Mouse (Mus musculus) neural tube, embryonic 13.5 days (tissue): ENCODE measurements around the gene Gm49355. TPM values are rescaled to one million over a fixed set of nuclear protein-coding genes. Genes with fewer than 3 reads are reported as not detected.

Experiments
- ATAC-seq: fragments of 200-750 bp; cut with Nextera tagmentation; 2 replicates; pipeline ENCODE4 v1.8.0; 2017; ENCODE audit warnings: low read depth, mild to moderate bottlenecking, moderate TSS enrichment, moderate library complexity
- H3K27ac ChIP-seq: fragments of 300-500 bp; sonication (generic); replicated peaks from 2 replicates; pipeline ENCODE4 v1.5.1; 2015; ENCODE audit warnings: moderate library complexity, mild to moderate bottlenecking, inconsistent platforms
- H3K27me3 ChIP-seq: fragments of 300-500 bp; sonication (generic); 2 replicates; pipeline ENCODE4 v1.6.1; 2015; ENCODE audit warnings: mild to moderate bottlenecking, inconsistent platforms
- H3K36me3 ChIP-seq: fragments of 300-500 bp; sonication (generic); 2 replicates; pipeline ENCODE4 v1.6.1; 2015; ENCODE audit warnings: mild to moderate bottlenecking, inconsistent platforms
- H3K4me1 ChIP-seq: fragments of 300-500 bp; sonication (generic); replicated peaks from 2 replicates; pipeline ENCODE4 v1.6.1; 2015; ENCODE audit warnings: inconsistent platforms
- H3K4me2 ChIP-seq: fragments of 300-500 bp; sonication (generic); 2 replicates; pipeline ENCODE4 v1.6.1; 2015; ENCODE audit warnings: inconsistent platforms, mild to moderate bottlenecking, moderate library complexity
- H3K4me3 ChIP-seq: fragments of 300-500 bp; sonication (generic); 2 replicates; pipeline ENCODE4 v1.5.1; 2015; ENCODE audit warnings: mild to moderate bottlenecking, inconsistent platforms
- H3K9ac ChIP-seq: fragments of 300-500 bp; sonication (generic); 2 replicates; pipeline ENCODE4 v1.6.1; 2015; ENCODE audit warnings: moderate library complexity, mild to moderate bottlenecking, inconsistent platforms
- H3K9me3 ChIP-seq: fragments of 300-500 bp; sonication (generic); 2 replicates; pipeline ENCODE4 v1.6.1; 2016; ENCODE audit warnings: inconsistent platforms
- WGBS: fragments of 180-500 bp; shearing (Covaris S2); methylation state at CpG from one replicate; pipeline ENCODE4 v1.1.7; 2015; 5-methylcytosine and 5-hydroxymethylcytosine counted together
- polyA plus RNA-seq: library from polyadenylated mRNA; unstranded; fragments of >200 nt; fragmentation: Nextera tagmentation; extraction: Ambion mirVana; gene quantifications from 2 replicates; pipeline ENCODE4 v1.2.1, GENCODE M21; 2015

Gene Gm49355
- polyA plus RNA-seq, 1 experiment from 2014 or later: not detected

DNA sequence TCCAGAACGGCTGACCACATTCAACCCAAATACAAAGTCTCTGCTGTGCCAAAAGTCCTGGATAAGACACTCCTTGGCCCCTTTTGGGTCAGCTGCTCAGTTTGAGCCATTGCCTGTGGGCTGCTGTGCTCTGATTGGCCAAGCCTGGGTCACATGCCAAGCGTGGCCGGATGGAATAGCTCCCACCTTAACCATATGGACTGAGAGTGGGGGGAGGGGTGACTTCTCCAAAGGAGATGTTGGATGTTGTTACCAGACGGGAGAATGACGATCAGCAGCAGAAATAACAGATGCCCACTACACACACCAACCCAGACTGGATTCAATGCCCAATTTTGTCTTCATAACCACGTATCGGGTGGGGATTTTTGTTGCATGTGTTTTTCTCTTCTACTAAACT is 51.1 kb downstream of the Gm49355 start:
- WGBS: 43% methylated on average over 7 of the region's 7 CpGs
- no peak for ATAC-seq
- Histone ChIP-seq H3K4me3 (no peak overlapping the region), H3K36me3 (no peaks in the 10 kb centered on the region), H3K27ac (no peak overlapping the region), H3K4me1 (peaks cover 6% of the 10 kb centered on the region), H3K4me2 (no peak overlapping the region), H3K9me3 (no peaks in the 10 kb centered on the region), H3K9ac (no peak overlapping the region), H3K27me3 (peaks cover 99% of the 10 kb centered on the region)

DNA sequence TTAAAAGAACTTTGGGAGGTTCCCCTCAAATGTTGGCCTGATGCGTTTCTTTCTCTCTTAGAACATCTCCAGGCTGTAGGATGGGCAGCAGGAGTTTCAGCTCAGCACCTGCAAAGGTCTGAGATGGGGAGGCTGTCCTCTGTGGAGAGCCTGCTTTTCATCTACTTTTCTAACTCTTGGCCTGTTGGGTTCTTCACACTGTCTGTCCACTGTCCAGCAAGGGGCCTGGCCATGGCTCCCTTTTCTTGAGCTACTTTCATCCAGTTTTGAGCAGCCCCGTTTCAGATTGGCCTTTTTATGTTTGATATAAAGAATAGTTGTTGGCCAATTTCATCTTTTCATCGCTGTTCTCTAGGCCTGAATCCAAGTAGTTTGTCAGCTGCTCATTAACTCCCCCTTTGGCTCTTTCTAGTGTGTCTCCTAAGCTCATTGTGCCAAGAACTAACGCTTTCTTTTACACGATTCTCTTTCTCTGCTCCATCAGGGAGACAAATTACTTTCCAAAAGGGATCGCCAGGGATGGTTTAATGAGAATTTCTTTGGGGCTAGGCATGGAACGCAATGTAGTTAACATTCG is 53.7 kb downstream of the Gm49355 start:
- WGBS: 3% methylated on average over 8 of the region's 8 CpGs
- Histone ChIP-seq H3K27ac (no peak overlapping the region), H3K9ac (no peak overlapping the region), H3K4me2 (no peak overlapping the region), H3K4me3 (no peak overlapping the region), H3K27me3 (peaks cover 99% of the 10 kb centered on the region), H3K9me3 (no peaks in the 10 kb centered on the region), H3K4me1 (peaks cover 17% of the 10 kb centered on the region), H3K36me3 (no peaks in the 10 kb centered on the region)
- no peak for ATAC-seq

DNA sequence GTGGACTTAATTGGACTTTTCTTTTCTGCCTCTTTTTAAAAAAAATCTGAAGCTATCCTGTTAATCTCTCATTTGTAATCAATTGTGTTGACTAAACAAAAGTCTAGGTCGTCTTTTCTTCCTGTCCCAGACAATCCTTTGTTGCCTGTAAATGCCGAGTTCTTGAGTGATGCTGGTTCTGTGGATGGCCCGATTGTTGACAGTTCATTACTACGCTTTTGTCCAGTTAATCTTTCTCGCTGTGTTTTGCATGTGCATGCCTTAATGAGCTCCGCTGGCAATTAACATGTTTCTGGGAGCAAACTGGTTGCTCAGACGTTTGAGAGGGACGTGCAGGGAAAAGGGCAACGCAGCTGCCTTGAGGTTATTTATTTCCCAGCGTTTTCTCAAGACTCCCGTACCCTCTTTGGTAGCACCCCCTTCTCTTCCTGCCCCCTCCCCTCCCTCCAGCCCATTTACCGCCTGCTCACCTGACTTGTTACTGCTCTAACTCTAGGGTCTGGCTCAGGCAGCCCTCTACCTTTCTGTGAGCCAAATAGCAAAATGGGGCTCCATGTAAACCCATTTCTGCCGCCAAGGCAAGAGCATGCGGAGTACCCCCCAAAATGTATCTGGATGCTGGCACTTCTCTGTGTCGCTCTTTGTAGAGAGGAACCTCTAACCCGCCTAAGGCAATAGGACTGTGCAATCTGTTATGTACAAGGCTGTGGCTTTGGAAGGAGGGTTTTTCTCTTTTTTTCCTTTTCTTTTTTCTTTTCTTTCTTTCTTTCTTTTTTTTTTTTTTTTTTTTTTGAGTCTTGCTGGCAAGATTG is 54.4 kb downstream of the Gm49355 start:
- H3K27ac ChIP-seq: no peak overlapping the region
- no peaks in the 10 kb centered on the region for H3K9me3 ChIP-seq
- H3K9ac ChIP-seq: no peak overlapping the region
- under 1% methylated on average over 16 of the region's 16 CpGs for WGBS
- H3K4me1 ChIP-seq: peaks cover 17% of the 10 kb centered on the region
- peaks cover 99% of the 10 kb centered on the region for H3K27me3 ChIP-seq
- H3K36me3 ChIP-seq: no peaks in the 10 kb centered on the region
- no peak overlapping the region for H3K4me3 ChIP-seq
- no peak overlapping the region for H3K4me2 ChIP-seq
- ATAC-seq: peak; percentile 59; the same call in 1 of the 2 replicates

DNA sequence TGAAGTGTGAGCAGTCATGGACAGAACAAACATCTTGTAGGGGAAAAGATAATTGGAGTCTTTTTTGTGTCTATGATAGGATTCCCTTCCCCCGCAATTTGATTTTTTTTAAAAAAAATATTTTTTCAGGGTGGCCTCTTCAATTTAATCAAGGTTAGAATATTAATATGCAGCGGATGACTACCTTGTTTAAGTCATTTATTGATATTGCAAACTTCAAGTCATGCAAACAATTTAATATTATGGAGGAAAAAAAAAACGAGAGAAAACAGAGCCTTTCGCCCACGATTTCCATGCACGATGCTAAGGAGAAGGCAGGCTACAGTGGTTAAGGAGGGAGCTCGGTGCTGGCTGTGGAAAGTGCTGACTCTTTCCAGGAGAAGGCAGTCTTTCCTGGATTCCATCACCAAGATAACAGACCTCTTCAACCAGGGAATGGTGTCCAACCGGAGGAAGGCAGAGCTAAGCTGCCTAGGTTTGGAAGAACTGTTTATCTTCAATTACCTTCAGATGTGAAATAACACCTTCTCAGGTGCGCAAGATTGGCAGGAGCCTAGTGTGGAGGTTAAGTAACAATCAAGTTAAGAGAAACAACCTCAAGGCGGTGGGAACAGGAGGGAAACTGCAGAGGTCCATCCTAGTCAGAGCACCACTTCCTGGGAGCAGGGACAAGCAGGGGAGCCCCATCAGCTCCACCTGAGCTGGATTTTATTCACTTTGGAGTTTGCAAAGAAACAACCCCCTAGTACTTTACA is 55.2 kb downstream of the Gm49355 start:
- Histone ChIP-seq H3K4me2 (no peak overlapping the region), H3K4me1 (peaks cover 17% of the 10 kb centered on the region), H3K27me3 (peaks cover 99% of the 10 kb centered on the region), H3K36me3 (no peaks in the 10 kb centered on the region), H3K4me3 (no peak overlapping the region), H3K9me3 (no peaks in the 10 kb centered on the region), H3K9ac (no peak overlapping the region), H3K27ac (no peak overlapping the region)
- under 1% methylated on average over 10 of the region's 10 CpGs for WGBS
- ATAC-seq: no peak

DNA sequence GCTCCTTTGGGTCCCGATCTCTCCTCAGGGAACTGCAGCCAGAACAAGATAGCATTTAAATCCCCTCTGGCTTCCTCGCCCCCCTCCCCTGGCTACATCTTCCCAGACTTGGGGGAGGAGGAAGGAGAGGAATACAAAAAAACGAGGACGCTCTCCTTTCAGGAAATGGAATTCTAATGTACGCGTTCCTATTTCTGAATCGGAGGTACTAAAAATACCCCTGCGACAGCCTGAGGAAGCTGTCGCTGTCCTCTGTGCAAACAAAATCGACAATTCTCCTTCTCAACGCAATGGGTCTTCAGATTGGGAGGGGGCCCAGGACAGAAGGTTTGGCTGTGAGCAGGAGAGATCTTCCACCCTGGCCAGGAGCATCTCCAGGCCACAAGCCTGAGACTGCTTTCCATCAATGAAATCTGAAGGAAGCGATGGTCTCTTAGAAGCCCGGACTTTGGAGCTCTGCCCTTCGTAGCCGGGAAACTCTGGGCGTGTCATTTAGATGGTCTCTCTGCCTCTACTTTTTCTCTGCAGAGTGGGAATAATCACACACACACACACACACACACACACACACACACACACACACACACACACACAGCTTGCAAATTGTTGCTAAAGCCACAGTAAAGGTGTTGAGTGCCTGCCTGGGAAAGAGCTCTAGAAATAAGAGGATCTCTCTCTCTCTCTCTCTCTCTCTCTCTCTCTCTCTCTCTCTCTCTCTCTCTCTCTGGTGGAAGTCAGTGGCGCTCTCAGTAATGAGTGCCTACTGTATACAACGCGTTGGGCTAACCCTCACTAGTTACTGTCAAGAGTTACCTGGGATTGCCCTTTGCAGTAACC is 56.7 kb downstream of the Gm49355 start:
- Histone ChIP-seq H3K36me3 (no peaks in the 10 kb centered on the region), H3K9ac (no peak overlapping the region), H3K4me3 (no peak overlapping the region), H3K4me2 (no peak overlapping the region), H3K9me3 (no peaks in the 10 kb centered on the region), H3K27ac (no peak overlapping the region), H3K27me3 (peaks cover 99% of the 10 kb centered on the region), H3K4me1 (peaks cover 29% of the 10 kb centered on the region)
- 1% methylated on average over 19 of the region's 19 CpGs for WGBS
- ATAC-seq: no peak

DNA sequence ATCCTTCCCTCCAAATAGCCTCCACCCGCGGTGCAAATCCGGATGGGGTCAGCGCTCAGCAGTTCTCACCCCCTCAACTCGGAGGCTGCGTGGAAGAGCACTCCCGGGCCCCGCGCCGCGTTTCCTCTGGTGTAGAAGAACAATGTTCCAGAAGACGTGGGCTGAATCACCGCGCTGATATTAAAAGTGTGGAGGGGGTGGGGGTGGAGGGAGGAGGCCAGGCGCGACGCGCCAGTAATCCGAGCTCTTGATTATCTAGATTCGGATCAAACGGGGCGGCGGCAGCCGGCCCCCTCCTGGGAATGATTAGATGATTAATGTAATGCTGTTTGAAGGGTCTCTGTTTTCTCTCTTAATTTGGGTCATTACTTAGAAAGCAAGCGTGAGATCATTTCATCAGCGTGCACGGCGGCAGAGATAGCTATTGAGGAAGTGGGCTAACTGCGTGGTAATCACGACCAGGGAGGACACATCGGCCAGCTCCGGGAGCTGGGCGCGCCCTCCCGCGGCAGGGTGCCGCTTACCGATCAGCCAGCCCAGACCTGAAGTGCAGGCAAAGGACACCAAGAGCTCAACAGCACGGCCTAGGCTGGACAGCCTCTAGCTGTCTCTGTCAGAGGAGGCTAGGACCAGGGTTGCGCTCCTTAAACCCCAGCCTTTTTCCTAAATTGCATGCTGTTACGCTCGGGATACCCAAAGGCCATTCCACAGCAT is 57.5 kb downstream of the Gm49355 start:
- WGBS: under 1% methylated on average over 42 of the region's 42 CpGs
- Histone ChIP-seq H3K27ac (no peak overlapping the region), H3K9ac (no peak overlapping the region), H3K4me1 (peaks cover 36% of the 10 kb centered on the region), H3K9me3 (no peaks in the 10 kb centered on the region), H3K4me3 (no peak overlapping the region), H3K27me3 (peaks cover 99% of the 10 kb centered on the region), H3K36me3 (no peaks in the 10 kb centered on the region), H3K4me2 (0 out of 2 replicates have a peak overlapping the region, but pooled peaks have one; percentile 1)
- ATAC-seq: no peak

DNA sequence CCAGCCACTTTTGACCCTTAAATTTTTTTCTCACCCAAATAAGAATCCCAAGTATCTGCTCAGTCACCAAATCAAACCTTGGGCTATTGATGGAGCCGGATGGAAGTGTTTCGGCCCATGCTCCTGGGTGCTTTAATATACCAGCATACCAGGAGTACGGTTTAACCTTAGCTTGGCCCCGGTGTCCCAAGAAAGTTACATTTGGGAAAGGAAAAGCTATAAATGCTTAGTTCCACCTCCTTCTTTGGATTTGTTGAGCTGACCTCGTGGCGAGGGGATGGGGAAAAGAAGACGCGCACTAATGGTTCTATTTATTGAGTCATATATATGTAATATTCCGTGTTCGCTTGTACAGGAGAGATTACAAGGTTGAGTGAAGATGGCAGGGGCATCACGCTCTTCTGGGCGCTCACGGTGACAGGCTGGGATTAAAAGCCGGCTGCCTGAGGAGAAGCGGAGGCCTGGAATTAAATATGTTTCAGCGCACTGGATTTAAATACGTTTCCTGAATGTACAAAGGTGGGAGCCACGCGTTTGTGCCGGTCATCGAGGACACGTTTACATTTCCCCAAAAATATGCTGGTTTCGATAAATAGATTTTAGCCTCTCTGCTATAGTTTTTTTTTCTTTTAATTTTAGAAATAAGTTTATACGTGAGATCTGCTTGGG is 58.1 kb downstream of the Gm49355 start:
- no peak overlapping the region for H3K4me2 ChIP-seq
- no peaks in the 10 kb centered on the region for H3K9me3 ChIP-seq
- H3K4me3 ChIP-seq: no peak overlapping the region
- no peak overlapping the region for H3K27ac ChIP-seq
- 4% methylated on average over 24 of the region's 24 CpGs for WGBS
- H3K9ac ChIP-seq: no peak overlapping the region
- peaks cover 99% of the 10 kb centered on the region for H3K27me3 ChIP-seq
- H3K4me1 ChIP-seq: peaks cover 43% of the 10 kb centered on the region
- no peak for ATAC-seq
- H3K36me3 ChIP-seq: no peaks in the 10 kb centered on the region

DNA sequence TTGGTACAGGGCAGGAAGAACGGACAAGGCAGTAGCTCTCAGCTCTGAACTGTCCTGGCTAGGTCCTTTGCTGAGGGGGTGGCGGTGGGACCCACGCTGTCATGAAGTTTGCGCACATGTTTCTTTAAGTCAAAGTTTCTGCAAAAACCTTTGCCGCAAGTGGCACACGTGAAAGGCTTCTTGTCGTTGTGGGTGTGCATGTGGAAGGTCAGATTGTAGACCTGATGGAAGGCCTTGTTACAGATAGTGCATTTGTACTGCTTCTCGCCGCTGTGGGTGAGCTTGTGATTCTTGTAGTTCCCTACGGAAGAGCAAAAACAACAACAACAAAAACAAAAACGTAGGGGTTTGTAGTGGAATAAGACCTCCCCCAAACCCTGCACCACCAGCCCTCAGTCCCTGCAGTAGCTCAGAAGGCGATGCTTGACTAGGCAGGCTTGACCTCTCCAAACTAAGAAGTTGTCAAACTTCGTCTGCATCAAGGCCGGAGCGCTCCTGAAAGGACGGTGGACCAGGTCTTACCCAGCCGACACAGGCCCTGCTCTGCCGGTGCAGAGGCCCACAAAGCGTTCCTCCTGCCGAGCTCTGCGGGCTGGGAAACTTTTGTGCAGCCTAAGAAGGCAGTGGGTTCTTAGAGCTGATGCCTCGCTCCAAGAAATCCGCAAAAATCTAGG is 58.8 kb downstream of the Gm49355 start:
- WGBS: 2% methylated on average over 23 of the region's 23 CpGs
- no peaks in the 10 kb centered on the region for H3K36me3 ChIP-seq
- H3K9ac ChIP-seq: no peak overlapping the region
- H3K4me3 ChIP-seq: no peak overlapping the region
- ATAC-seq: no peak
- H3K4me2 ChIP-seq: no peak overlapping the region
- peaks cover 43% of the 10 kb centered on the region for H3K4me1 ChIP-seq
- H3K27ac ChIP-seq: no peak overlapping the region
- no peaks in the 10 kb centered on the region for H3K9me3 ChIP-seq
- H3K27me3 ChIP-seq: peaks cover 99% of the 10 kb centered on the region

DNA sequence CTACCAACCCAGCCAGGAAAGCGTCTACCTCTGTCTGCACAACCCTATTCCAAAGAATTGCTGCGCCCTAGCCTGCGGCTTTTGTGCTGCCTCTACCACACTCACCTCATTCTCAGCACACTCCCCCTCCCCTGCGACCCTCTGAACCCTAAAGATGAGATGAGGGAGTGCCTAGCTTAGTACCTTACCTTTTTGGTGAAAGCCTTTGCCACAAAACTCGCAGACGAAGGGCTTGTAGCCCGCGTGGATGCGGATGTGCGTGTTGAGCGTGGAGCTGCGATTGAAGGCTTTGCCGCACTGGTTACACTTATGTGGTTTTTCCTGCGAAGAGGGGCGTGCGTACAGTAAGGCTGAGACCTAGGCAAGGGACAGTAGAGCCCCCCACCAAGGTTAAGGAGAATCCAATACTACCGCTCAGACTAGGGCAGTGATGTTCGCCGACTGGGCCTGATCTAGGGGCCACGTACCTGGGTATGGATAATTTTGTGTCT is 59.7 kb downstream of the Gm49355 start:
- Histone ChIP-seq H3K4me2 (no peak overlapping the region), H3K27ac (no peak overlapping the region), H3K27me3 (peaks cover 99% of the 10 kb centered on the region), H3K9ac (no peak overlapping the region), H3K36me3 (no peaks in the 10 kb centered on the region), H3K4me1 (peaks cover 37% of the 10 kb centered on the region), H3K9me3 (no peaks in the 10 kb centered on the region), H3K4me3 (no peak overlapping the region)
- no peak for ATAC-seq
- WGBS: 2% methylated on average over 20 of the region's 20 CpGs

DNA sequence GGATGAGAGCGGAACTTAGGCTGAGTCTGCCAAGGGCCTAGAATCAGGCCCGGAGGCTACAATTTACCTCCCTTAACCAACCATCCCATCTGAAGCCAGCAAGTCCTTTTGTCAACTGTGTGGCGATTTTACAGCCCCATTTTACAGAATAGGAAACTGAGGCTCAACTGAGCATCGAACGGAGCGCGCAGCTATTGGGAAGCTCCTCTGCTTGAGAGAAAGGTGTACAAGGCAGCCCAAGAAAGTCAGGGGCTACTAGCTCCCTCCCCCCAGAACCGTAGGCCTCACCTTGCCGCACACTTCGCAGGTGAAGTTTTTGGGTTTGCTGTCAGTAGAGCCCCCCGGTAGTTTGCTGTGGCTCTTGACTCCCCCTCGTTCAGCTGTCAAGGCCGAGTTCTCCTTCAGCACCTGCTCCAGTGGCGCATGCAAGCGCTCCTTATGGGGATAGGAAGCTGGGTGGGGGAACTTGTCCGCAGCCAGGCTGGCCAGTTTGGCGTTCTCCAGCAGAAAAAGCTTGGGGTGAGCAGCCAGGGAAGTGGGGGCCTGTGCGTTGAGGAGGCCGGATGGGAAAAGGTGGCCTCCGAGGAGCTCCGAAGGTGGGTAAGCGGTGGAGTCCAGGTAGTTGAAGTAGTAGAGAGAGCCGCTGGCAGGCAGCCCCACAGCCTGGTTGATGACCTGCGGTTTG is 60.4 kb downstream of the Gm49355 start:
- H3K36me3 ChIP-seq: no peaks in the 10 kb centered on the region
- WGBS: 3% methylated on average over 24 of the region's 24 CpGs
- no peaks in the 10 kb centered on the region for H3K9me3 ChIP-seq
- no peak overlapping the region for H3K4me3 ChIP-seq
- H3K4me2 ChIP-seq: no peak overlapping the region
- ATAC-seq: no peak
- H3K27me3 ChIP-seq: peaks cover 99% of the 10 kb centered on the region
- H3K9ac ChIP-seq: no peak overlapping the region
- peaks cover 37% of the 10 kb centered on the region for H3K4me1 ChIP-seq
- no peak overlapping the region for H3K27ac ChIP-seq
